Mouse (Mus musculus): ENCODE data around the gene Olfr643.

Gene Olfr643

GRCm38 (mm10) chr7:104137305-104137704 lies at the start of gene Olfr643:
TSS of gene Olfr643 (minus strand) at chr7:104137405.
- DNase-seq (ENCODE audit: low spot score), result no peak

DNA sequence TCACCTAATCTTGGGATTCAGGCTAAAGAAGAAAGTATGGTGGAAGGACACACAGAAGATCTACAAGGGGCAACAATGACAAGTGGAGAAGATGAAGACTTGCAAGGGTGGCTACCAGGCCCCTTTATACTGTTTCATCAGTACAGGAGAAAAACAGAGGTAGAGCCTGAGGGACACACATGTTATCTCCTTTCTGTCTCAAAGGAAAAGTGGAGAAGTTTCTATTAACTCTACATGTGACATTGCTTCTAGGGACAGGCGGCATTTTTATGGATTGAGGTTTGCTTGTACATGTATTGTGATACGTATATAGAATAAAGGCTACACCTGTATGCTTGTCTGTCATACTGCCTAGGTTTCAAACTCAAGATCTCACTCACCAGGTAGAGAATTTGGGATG lies 46.1 kb upstream of the Olfr643 start, which contains the start of gene Olfr648:
Gene Olfr648 (minus strand): TSS at position 101 of the 400 bp plus-strand sequence.
- DNase-seq (ENCODE audit: low spot score), result no peak

- DNase-seq (ENCODE audit: low spot score), result no peak
These were observed 41.9 kb upstream of the Olfr643 start for GRCm38 (mm10) chr7:104179074-104179473.

DNA sequence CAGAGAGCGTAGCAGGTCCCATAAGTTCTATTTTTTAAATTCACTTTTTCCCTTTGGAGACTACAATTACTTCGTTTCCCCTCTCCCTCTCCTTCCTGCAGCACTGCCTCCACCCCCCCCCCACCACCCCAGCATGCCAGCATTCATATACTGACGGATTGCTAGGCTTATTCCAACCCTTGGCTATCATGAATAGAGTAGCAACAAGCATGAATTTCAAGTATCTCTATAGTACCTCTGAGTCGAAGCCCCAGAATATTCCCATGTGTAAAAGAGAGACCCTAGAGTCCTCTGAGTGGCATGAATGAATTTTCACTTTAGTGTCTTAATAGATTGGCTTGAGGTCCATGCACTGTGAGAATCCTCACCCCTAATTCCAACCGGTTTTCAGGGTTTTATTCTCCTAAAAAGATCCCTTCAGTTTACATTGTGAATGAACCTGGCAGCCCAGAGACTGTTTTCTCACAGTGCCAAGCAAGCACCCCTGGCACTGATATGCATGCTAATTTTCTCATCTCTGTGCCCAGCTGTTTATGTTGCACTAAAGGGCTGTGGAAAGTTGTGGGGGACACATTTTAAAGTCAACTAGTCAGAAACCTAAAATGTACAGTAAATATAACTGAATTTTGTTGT lies 41.3 kb upstream of the Olfr643 start:
- DNase-seq (ENCODE audit: low spot score), result no peak

DNA sequence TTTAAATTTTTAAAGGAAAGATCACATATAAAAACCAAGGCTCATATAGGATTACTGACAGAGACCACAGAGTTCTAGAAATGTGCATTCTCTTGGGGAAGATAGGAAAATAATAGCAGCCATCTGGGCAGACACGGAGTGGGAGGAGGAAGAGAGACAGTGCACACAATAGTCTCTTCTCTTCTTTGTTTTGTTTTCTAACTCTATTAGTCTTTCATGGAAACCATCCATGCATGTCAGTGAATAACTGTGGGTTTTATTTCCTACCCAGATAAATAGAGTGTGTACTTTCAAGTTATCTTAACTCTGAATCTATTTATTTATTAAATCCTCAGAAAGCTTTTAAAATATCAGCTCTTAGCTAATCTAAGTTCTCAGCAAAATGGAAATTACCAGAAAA lies 37.9 kb upstream of the Olfr643 start:
- no peak for DNase-seq (ENCODE audit: low spot score)

- DNase-seq (ENCODE audit: low spot score), result no peak
These were observed 32.5 kb upstream of the Olfr643 start for GRCm38 (mm10) chr7:104169634-104170204.

GRCm38 (mm10) chr7:104167105-104167504 lies 29.9 kb upstream of the Olfr643 start:
- no peak for DNase-seq (ENCODE audit: low spot score)

- DNase-seq (ENCODE audit: low spot score), result no peak
These were observed 13.3 kb upstream of the Olfr643 start, which contains the start of gene Ubqlnl for GRCm38 (mm10) chr7:104150456-104150855. TSS of gene Ubqlnl (minus strand) at chr7:104150556.

- DNase-seq (ENCODE audit: low spot score), result no peak
These were observed 6.0 kb upstream of the Olfr643 start, which contains the start of gene Ubqln3 for GRCm38 (mm10) chr7:104143179-104143578. TSS of gene Ubqln3 (minus strand) at chr7:104143279.

DNA sequence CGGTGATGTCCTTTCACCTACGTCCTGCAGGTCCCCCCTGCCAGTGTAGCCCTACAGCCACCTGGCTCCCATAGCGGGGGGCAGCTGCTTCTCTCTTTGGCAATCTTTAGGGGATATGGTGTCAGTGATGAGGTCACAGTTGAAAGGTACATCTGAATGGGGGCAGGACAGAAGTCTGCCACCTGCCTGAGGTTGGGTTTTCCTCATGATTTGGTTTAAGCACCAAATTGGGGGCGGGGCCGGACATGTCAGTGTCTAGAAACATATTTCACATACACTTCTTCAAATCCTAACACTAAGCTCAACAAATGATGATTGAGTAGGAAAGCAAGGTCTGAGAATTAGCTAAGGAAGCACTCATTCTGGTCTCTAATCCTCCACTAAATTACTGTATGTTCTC lies 7.5 kb downstream of the Olfr643 start, which contains the start of gene Ubqln5:
Gene Ubqln5 (minus strand): TSS at position 101 of the 400 bp plus-strand sequence.
- no peak for DNase-seq (ENCODE audit: low spot score)

GRCm38 (mm10) chr7:104104757-104104972 lies 32.5 kb downstream of the Olfr643 start, which contains the start of gene Olfr646:
TSS of gene Olfr646 (plus strand) at chr7:104104873.
- no peak for DNase-seq (ENCODE audit: low spot score)

- DNase-seq (ENCODE audit: low spot score), result no peak
These were observed 33.1 kb downstream of the Olfr643 start for GRCm38 (mm10) chr7:104103913-104104756.

GRCm38 (mm10) chr7:104085365-104085764 lies 51.8 kb downstream of the Olfr643 start, which contains the start of gene Olfr645:
TSS of gene Olfr645 (minus strand) at chr7:104085465.
- DNase-seq (ENCODE audit: low spot score), result no peak

DNA sequence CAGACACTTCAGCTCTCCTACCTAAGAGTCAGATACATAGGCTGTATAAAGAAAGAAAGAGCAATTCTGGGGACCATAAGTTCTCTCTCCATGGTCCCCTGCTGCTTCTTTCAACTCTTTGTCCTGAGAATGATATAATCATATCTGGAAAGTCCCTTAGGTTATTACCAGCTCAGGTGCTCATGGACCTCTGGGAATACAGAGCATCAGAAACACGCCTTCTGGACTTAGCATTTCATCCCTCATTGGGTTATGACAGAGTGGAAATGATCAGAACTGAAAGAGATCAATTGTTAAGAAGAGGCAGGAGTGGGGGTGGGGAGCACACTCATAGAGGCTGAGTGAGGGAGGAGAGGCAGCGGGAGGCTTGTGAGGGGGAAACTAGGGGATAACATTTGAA lies 65.4 kb downstream of the Olfr643 start, which contains the start of gene Olfr644:
Gene Olfr644 (minus strand): TSS at position 101 of the 400 bp plus-strand sequence.
- DNase-seq (ENCODE audit: low spot score), result no peak

DNA sequence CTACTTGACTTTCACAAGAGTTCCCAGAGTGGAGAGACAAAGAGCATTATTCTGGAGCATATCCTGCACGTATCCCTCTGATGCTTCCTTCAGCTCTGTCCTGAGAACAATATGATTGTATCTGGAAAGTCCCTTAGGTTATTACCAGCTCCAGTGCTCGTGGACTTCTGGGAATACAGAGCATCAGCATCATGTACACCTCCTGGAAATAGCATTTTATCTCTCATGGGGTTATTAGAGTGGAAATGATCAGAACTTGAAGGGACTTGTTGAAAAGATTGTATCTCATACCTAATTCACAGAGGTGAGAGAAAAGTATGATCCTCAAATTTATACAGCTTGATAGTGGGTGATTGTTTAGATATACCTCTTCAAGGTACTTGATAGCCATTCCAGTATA lies 75.9 kb downstream of the Olfr643 start, which contains the start of gene 4930516K23Rik:
Gene 4930516K23Rik (minus strand): TSS at position 101 of the 400 bp plus-strand sequence.
- no peak for DNase-seq (ENCODE audit: low spot score)

DNA sequence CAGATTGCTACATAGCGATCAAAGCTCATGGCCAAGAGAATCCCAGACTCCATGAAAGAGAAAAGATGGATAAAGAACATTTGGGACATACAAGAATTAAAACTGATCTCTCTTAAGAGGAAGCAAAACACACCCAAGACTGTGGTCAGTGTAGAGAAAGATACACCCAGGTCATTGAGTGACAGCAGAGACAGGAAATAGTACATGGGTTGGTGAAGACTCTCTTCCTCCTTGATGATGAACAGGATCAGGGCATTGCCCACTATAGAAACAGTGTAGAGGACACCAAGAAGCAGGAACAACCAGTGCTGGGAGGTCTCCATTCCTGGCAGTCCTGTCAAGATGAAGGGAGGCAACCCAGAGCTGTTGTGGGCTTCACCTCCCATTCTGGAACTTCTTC lies 78.0 kb downstream of the Olfr643 start:
- no peak for DNase-seq (ENCODE audit: low spot score)

- no peak for DNase-seq (ENCODE audit: low spot score)
These were observed 84.6 kb downstream of the Olfr643 start, which contains the start of gene Olfr642 for GRCm38 (mm10) chr7:104052566-104052965. TSS of gene Olfr642 (minus strand) at chr7:104052666.

DNA sequence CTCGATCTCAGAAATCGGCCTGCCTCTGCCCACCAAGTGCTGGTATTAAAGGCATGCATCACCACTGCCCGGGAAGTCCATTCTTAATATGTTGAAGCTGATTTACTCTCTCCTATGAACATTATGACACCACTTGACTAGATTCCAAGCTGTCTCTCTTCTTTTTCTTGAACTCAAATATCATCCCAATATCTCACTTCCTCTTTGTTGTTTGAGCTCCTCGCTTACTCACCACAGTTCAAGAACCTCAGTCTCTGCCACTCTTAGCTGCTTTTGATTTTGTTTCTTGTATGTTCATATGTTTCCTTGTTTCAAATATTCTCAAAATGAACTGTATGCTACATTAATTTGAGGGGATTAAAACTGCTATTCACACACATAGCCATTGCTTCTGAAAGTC lies 86.5 kb downstream of the Olfr643 start:
- DNase-seq (ENCODE audit: low spot score), result no peak

DNA sequence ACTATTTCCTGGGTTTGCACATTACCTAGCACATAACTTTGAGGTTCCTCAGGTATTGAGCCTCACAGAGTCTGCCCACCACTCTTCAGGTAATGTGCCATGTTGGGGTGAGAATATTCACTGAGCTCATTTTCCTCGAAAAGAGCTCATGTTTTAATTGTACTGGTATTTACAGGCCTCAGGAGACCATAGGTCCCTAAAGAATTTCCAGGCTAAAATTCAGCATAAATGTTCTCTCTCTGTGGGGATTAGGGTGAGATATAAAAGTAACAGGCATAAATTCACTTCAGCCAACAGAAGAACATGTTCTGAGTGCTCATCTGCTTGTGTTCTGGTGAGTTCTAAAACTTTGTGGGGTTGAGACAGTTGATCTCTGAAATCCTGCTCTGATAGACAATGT lies 102.1 kb downstream of the Olfr643 start, which contains the start of gene Olfr641:
Gene Olfr641 (plus strand): TSS at position 301 of the 400 bp plus-strand sequence.
- DNase-seq (ENCODE audit: low spot score), result no peak

DNA sequence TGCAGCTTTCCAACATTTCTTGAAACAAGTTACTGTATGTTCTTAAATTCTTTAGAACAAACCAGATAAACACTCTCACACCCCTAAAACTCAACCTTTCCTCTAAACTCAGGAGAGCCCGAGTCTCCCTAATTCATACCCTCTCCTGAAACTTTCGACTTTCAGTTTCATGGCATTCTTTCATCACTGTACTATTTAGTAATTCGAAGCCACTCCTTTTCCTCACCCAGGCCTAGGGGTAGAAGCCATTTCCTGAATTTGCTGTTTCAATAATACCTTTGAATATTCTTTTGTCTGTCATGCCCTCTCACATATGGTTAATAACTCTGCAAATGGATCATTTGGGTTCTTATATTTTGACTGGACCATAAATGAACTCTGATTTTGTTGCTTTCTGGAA lies 110.2 kb downstream of the Olfr643 start:
- DNase-seq (ENCODE audit: low spot score), result no peak

GRCm38 (mm10) chr7:104025473-104025872 lies 111.7 kb downstream of the Olfr643 start, which contains the start of gene Olfr640:
TSS of gene Olfr640 (minus strand) at chr7:104025573.
- DNase-seq (ENCODE audit: low spot score), result no peak

DNA sequence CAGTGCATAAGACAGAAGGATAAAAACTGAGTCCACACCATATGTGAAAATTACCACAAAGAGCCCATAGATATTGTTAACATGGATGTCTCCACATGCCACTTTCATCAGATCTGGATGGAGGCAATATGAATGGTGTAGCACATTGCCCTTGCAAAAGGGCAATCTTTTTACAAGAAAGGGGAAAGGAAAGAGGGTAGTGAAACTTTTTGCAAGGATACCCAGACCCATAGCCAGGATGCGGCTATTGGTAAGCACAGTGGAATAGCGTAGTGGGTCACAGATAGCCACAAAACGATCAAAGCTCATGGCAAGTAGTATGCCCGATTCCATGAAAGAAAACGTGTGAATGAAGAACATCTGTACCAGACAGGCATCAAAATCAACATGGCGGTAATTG lies 115.6 kb downstream of the Olfr643 start:
- no peak for DNase-seq (ENCODE audit: low spot score)
